Mouse (Mus musculus) lung, postnatal 36 days (tissue): Measurements from ENCODE around the gene Dera.

Experiments
- DNase-seq: peaks from one replicate; pipeline ENCODE4 v3.0.0; 2022; ENCODE audit warnings: mixed read lengths

The Dera gene

GRCm38 (mm10) chr6:137807296-137807695 is 53.0 kb downstream of the Dera start:
- DNase-seq, result no peak

- DNase-seq, result no peak
Observed at GRCm38 (mm10) chr6:137808706-137809105, 54.4 kb downstream of the Dera start.

- DNase-seq, result no peak
Observed at GRCm38 (mm10) chr6:137810136-137810535, 55.8 kb downstream of the Dera start.

DNA sequence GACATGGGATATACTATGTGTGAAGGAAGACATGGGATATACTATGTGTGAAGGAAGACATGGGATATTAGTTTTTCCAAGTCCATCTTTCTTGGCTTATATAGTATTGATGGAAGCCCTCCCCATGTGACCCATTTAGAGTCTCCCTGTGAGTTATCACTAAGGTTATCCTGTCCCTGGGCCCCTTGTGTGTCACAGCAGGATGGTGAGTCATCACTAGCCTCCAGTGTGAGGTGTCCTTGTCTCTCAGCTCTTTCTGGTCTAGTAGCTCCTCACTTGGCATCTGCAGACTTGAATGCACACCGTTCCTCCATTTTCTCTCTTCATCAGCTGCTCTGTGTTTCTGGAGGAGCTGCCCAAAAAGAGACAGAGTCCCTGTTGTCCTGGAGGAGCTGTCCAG is 59.7 kb downstream of the Dera start:
- no peak for DNase-seq

DNA sequence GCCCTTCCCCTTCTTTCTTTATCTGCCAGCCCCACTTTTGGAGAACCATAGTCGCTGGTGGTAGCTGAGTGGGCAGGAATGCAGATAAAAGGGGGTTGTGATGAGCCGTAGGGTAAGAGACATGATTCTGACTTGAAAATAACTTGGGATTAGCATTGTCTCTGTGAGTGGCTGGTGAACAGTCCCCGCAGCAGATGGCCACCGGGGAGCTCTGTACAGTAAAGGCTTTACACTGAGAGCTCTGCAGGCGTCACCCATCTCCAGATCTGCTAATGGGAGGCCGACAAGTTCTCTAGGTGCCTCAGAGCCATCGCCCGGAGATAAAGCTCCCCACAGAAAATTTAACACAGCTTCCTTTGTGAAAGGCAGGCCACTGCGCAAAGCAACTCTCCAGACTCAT is 62.2 kb downstream of the Dera start:
- DNase-seq, result no peak

- DNase-seq, result no peak
Observed at GRCm38 (mm10) chr6:137822550-137822949, 68.2 kb downstream of the Dera start.

DNA sequence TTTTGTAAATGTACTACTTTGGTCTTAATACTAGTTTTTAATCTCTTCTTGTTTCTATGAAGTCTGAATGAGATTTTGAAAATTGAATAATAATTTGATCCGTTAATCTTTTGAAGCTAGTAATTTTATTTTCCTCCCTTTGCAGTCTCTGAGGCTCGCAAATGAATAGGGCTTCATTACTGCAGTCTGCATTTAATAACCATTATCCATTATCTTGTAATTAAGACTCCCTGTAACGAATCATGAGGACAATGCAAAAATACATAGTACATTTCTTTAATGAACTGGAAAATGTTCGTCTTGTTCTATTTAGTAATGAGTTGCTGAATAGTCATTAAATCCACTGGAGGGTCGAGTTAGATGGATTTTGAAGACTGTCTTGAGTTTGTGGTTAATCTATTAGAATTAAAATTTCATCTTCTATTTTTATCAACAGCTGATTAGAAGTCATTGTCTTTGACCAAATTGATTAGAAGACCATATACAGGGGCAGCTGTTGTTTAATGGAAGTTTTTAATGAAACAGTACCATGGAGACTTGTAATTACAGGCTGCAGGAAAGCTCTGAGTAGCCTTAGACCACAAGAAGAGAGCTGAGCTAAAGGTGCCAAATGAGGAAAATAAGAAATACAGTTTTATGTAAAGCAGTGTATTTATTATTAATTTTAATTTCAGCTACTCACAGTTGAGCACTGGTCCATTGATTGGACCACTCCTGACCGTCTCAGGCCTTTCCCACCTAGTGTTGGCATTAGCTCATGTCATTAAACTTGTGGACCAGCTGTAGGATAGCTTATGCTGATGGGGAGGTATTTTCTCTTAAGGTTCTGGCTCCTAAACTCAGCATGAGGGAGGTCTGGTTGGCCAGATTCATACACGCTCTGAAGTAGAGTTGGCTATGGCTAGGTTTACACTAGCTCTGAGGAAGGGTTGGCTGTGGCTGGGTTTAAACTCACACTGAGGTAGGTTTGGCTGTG is 70.0 kb downstream of the Dera start:
- no peak for DNase-seq

GRCm38 (mm10) chr6:137825022-137825613 is 70.8 kb downstream of the Dera start:
- DNase-seq, result no peak

DNA sequence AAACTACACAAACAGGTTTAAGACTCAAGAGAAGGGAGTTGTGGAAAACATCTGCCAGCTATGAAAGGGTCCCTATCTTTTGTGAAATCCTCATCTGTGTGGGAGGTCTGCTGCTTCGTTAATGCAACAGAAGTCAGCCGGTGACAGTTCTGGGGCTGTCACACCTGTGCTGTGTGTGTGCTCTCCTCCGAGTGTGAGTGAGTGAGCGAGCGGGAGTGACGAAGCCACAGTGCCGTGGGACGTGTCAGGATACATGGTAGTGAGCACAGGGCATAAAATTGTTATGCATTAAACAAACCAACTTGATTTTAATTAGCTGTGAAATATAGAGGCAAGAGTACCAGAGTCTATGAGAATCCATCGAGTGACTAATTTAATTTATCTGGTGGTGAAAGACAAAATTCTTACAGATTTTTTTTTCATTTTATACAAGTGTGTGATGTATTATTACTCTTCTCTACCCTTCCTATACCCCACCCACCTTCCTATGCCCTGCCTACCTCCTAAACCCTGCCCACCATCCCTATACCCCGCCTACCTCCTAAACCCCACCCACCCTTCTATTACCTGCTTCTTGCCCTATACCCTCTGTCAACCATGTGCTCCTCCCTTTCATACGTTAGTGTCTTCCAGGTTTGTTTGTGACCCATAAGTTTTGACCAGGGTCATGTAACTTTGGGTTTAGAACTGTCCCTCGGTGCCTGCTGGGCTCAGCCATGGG is 74.9 kb downstream of the Dera start:
- DNase-seq, result no peak

DNA sequence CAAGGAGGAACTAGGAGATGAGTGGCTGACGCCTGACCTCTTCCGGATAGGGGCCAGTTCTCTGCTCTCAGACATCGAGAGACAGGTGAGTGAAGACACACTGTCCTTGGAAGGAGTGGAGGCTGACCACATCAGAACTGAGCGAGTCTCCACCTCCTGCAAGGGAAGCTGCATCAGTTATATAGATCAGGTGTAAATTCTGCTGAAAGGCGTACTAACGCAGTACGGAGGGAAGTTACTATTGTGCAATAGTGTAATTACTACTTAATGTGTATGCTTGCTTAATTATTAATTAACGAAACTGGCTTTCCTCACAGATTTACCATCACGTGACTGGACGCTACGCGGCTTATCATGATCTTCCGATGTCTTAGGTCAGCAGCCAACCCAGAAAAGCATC is 82.5 kb downstream of the Dera start:
- no peak for DNase-seq

DNA sequence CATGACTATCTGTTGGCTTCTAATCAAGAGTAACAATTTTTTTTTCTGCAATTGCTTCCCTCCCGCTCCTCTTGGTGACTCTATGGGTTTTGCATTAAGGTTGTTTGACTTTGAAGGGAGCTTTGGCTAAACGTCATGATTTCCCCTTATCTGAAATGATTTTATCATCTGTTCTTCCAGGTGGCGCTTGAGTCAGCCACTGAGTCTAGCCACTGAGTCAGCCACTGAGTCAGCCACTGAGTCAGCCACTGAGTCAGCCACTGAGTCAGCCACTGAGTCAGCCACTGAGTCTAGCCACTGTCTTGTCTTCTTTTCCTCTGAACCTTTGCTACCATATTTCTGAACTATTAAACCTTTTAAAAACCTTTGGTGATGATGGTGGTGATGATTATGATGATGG is 89.0 kb downstream of the Dera start:
- no peak for DNase-seq

DNA sequence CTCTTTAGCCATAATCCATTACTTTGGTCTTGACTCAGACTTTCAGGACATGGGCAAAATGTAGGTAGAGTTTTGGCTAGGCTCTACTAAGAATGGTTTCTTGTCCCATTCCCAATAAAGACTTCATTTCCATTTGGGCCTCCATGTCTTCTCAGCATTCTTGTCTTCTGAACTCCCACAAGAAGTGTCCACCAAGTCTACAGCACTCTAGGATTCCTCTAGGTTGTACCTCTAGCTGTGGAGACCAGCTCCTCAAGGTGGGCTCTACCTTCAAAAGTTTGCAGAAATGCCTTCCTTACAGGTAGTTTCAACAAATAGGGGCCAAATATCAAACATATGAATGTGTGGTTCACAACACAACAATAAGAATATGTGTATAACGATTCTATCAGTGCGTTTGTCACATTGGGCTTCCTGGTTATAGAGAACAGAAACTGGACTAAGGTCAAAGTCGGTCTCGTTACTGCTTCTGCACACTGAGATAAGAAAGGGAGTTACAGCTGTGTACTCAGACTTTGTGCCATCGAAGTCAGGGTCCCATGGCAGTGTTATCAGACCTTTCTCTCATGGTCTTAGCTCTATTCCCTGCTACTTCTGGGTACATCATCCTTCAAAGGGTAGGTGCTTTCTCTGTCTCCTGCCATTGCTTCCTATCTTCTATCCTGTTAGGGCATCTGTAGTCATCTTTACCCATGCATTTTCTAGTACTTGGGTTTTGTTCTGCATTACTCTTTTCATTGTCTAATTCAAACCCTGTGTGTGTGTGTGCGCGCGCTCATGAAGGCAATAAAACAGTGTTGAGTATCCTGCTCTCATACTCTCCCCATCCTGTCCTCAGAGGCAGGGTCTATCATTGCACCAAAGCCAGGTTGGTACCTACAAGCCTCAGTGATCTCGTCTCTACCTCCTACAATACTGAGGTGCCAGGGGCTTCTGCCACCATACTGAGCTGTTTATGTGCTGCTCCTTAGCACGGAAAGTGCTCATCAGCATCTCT is 103.2 kb downstream of the Dera start:
- DNase-seq, result no peak

DNA sequence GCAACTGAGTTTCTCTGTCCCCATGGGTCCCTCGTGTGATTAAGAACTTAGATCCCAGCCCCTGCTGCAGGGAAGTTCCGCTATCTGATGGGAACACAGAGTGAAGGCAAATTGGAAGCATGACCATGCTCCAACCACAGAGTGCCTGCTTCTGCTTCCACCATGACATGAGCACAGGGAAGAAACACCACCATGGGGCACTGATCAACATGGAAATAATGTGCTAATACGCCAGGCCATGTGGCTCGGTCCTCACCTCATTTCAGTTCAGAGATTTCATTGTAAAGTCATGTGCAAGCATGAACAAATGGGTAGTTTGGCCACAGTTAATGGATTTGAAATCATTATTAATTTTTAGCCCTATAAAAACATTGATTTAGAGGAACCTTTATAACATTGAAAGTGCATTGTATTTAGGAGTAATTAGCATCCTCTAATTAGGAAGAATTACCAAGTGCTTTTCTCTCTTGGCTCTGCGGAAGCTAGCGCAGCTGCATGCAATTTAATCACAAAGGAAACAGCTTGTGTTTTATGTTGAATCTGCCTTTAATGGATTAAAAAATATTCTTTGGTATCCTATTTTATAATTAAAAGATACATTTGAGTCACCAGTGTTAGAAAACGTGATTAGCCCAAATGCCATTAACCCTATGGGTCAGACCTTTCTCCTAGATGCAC is 115.7 kb downstream of the Dera start:
- DNase-seq, result no peak

DNA sequence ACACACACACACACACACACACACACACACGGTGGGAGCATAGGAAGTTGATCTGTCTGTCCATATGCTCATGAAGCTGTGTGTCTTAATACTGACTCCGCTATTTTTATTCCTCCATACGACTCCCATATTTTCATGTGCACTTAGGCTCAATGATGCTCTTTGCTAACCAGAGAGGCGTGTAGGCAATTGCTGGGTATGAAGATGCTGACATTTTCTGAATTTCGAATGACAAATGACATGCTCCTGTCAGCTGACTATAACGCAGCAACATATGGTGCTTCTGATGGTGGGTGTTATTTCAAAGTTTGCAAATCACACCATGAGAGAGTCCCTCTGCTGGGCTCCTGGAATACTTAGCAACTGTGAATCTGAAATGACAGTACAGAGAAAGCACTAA is 116.3 kb downstream of the Dera start:
- DNase-seq, result no peak

DNA sequence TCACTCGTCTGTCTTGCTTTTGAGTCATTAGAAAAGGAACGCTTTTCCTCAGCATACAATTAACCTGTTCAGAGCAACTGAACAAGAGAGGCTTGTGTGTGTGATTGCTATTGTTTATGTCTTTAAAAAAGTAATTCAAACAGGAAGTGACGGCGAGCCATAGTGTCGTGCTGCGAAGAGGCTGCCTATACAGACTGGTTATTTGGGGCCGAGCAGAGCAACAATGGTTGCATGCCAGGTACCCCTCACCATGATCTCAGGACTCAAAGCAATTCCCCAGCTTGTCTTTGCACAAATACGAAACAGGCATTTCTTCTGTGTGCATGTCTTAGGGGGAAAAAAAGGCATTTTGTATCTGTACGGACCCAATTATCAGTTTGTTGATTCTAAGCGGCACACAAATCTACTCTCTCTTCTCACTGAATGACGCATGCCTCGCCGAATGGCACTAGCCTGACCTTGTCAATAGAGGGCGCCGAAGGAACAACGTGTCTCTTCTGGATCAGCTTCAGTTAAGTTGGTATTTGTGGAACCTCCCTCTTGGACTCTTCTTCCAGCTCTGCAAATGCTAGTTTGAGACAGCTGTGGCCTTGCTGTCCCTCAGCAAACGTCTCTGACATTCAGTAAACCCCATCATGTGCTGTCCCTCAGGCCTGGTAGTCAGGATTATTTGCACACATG is 117.8 kb downstream of the Dera start:
- peak; percentile 84 for DNase-seq

DNA sequence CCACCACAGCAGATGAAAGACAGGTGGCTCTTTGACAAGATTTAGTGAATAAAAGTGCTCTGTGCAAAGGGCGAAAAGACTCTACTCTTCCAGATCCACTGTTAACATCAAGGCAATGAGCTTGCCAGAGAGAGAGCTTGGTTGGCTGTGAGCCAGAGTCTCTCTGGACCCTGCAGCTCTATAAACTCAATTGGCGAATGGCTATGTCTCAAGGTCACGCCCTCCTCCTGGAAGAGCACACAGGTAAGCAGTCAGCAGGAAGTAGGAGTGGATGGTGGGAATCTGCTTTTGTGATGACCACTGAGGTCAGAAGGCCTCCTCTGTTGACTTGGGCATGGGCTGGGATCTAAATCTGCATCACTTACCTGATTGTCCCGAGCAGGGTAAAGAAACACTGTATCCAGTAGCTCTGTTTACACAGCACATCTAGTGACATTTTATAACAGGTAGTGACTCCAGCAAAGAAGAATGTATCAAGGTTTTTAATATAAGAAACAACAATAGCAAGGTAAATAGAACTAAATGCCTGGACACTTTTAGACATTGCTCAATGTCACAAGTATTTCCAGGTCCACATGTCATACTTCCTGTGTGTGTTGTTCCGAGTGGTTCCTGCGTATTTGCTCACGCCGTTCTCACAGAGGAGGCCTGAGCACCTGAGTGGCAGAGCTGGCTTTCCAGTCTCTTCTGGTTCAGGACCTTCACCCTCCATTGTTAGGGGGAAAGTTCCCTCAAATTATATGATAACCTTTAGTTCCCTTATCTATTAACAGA is 120.3 kb downstream of the Dera start:
- peak; percentile 47 for DNase-seq

GRCm38 (mm10) chr6:137885644-137886043 is 131.3 kb downstream of the Dera start:
- no peak for DNase-seq

DNA sequence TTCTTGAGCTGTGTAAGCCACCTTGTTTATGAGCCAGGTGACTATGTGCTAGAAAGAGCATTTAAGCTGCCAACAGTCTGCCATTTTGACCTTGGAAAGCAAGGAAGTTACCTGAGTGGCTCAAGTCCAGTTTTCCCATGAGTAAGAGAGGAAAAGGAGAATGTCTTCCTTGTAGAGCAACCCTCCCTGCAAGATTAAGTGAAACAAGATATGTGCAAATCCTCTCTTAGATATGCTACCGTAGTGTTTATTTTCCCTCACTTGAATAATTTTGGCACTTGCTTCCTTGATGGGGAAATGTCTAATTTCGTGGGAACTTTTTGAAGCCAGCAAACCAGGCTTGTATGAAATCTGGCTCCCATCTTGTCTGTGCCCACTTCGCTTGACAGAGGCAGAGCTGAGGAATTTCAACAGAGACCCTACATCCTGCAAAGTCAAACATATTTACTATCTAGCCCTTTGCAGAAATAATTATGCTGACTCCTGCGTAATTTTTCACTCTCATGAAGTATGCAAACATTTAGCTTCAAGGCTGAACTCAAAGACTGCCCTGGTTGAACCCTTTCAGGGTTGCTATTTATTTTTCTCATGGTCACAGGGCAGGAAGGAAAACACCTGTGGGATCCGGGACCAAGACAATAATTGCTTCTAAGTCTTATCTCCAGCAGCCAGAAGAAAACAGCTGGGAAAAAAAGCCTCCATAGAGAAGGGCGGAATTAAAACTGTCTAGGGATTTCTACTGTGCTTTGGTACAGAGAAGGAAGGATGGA is 132.0 kb downstream of the Dera start:
- DNase-seq, result peak; percentile 35

- DNase-seq, result no peak
Observed at GRCm38 (mm10) chr6:137887258-137887657, 132.9 kb downstream of the Dera start.

DNA sequence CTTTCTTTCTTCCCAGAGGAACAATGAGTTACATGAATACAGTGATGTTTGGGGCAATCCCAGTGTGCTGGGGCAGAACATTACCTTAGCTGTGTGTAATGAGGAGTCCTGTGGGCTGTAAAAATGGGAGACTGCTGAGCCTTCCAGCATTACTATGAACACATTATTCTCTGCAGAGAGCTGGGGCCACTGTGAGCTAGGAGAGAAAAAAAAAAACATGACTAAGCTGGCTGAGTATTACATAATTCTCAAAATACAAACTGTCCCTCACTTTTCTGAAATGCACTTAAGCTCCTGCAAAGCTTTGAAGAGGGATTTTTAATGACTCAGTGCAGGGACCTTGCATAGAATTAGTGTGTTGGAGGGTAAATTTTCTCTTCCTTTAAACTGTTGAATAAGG is 143.3 kb downstream of the Dera start:
- DNase-seq, result peak; percentile 24
